Mouse (Mus musculus) kidney, embryonic 14.5 days (tissue): ENCODE measurements at regions not wholly inside any gene's neighbourhood (a gene's known extent, or its start where the extent isn't known, plus 50 kb on each side); places are given as distances from the start of the nearest gene placed in this dataset.
"Not testable (repeated sequence)": the region's sequence is repeated elsewhere in the genome, so short reads cannot be mapped to it uniquely, and the experiment has no call there.

Experiments
- ATAC-seq: fragments of 200-750 bp; cut with Nextera tagmentation; 2 replicates; pipeline ENCODE4 v1.8.0; 2017; ENCODE audit warnings: moderate number of reproducible peaks, mild to moderate bottlenecking, moderate TSS enrichment, moderate library complexity; ENCODE audit not compliant: low FRiP score, low TSS enrichment
- H3K27ac ChIP-seq: fragments of 300-500 bp; sonication (generic); 2 replicates; pipeline ENCODE4 v1.5.1; 2014; ENCODE audit warnings: low read depth, mild to moderate bottlenecking, low read length, moderate library complexity, mixed read lengths
- H3K27me3 ChIP-seq: fragments of 300-500 bp; sonication (generic); 2 replicates; pipeline ENCODE4 v1.6.1; 2014; ENCODE audit warnings: mild to moderate bottlenecking, low read length; ENCODE audit not compliant: control insufficient read depth, insufficient read depth
- H3K36me3 ChIP-seq: fragments of 300-500 bp; sonication (generic); 2 replicates; pipeline ENCODE4 v1.6.1; 2014; ENCODE audit warnings: low read length, mixed read lengths; ENCODE audit not compliant: control insufficient read depth, insufficient read depth
- H3K4me1 ChIP-seq: fragments of 300-500 bp; sonication (generic); 2 replicates; pipeline ENCODE4 v1.6.1; 2014; ENCODE audit warnings: low read length, mixed read lengths; ENCODE audit not compliant: control insufficient read depth, insufficient read depth
- H3K4me2 ChIP-seq: fragments of 300-500 bp; sonication (generic); replicated peaks from 2 replicates; pipeline ENCODE4 v1.6.1; 2014; ENCODE audit warnings: low read depth, mild to moderate bottlenecking, low read length
- H3K4me3 ChIP-seq: fragments of 300-500 bp; sonication (generic); 2 replicates; pipeline ENCODE4 v1.5.1; 2014; ENCODE audit warnings: mild to moderate bottlenecking, low read length
- H3K9ac ChIP-seq: fragments of 300-500 bp; sonication (generic); 2 replicates; pipeline ENCODE4 v1.6.1; 2014; ENCODE audit warnings: low read depth, mild to moderate bottlenecking, low read length, moderate library complexity
- H3K9me3 ChIP-seq: fragments of 300-500 bp; sonication (generic); 2 replicates; pipeline ENCODE4 v1.6.1; 2016; ENCODE audit warnings: low read length; ENCODE audit not compliant: control insufficient read depth
- WGBS: fragments of 180-500 bp; shearing (Covaris S2); extraction: QIAGEN DNeasy Blood & Tissue Kit; methylation state at CpG from one replicate; pipeline ENCODE4 v1.1.7; 2014; 5-methylcytosine and 5-hydroxymethylcytosine counted together

DNA sequence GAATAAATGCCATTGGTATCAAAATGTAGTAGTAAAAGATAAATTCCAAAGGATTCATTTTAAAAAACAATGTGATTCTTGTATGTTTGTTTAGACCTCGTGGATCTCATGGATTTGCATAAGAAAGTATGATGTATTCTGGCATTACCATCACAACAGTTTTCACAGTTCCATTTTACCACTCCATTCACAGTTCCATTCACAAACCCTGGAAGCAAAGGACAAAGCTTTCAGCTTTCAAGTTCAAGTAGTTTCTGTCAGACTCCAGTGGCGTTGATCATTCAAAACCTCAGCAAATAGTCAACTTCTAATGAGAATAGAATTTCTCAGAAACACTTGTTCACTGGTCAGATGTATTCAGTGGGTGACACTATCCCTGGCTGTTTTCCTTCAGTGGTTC is 1157.9 kb upstream of the Cntn5 start:
- no peak overlapping the region for H3K9ac ChIP-seq
- H3K9me3 ChIP-seq: no peaks in the 10 kb centered on the region
- H3K36me3 ChIP-seq: no peaks in the 10 kb centered on the region
- ATAC-seq: no peak
- no peaks in the 10 kb centered on the region for H3K27me3 ChIP-seq
- H3K4me1 ChIP-seq: no peaks in the 10 kb centered on the region
- no peak overlapping the region for H3K4me2 ChIP-seq
- H3K27ac ChIP-seq: no peak overlapping the region
- 70% methylated on average over 2 of the region's 2 CpGs for WGBS
- no peak overlapping the region for H3K4me3 ChIP-seq

- no peaks in the 10 kb centered on the region for H3K36me3 ChIP-seq
- no peak overlapping the region for H3K9ac ChIP-seq
- H3K27ac ChIP-seq: no peak overlapping the region
- no peaks in the 10 kb centered on the region for H3K9me3 ChIP-seq
- no peak for ATAC-seq
- 85% methylated on average over 1 of the region's 1 CpGs for WGBS
- no peak overlapping the region for H3K4me3 ChIP-seq
- H3K4me2 ChIP-seq: no peak overlapping the region
- H3K4me1 ChIP-seq: no peaks in the 10 kb centered on the region
- H3K27me3 ChIP-seq: no peaks in the 10 kb centered on the region
These were observed 1147.9 kb upstream of the Cntn5 start for GRCm38 (mm10) chr9:12052429-12052828.

DNA sequence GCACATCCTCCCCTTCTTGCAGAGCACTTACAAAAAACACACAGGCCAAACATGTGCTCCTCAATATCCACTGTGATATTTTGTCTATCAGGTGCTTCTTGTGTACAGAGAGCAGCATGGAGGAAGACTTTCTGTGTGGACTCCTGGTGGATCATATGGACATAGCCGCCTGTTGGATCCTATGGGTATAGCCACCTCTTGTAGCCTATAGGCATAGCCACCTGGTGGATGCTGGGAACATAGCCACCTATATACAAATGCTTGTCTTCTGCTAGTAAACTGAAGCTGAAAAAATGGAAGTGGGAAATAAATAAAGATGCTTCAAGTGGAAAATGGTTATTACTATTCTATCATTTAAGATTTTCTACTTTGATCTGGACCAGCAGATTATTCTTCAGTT is 1111.4 kb upstream of the Cntn5 start:
- H3K9ac ChIP-seq: no peak overlapping the region
- no peak for ATAC-seq
- no peaks in the 10 kb centered on the region for H3K36me3 ChIP-seq
- no peak overlapping the region for H3K4me2 ChIP-seq
- H3K9me3 ChIP-seq: no peaks in the 10 kb centered on the region
- no peaks in the 10 kb centered on the region for H3K4me1 ChIP-seq
- no peaks in the 10 kb centered on the region for H3K27me3 ChIP-seq
- 77% methylated on average over 1 of the region's 1 CpGs for WGBS
- H3K4me3 ChIP-seq: no peak overlapping the region
- no peak overlapping the region for H3K27ac ChIP-seq

DNA sequence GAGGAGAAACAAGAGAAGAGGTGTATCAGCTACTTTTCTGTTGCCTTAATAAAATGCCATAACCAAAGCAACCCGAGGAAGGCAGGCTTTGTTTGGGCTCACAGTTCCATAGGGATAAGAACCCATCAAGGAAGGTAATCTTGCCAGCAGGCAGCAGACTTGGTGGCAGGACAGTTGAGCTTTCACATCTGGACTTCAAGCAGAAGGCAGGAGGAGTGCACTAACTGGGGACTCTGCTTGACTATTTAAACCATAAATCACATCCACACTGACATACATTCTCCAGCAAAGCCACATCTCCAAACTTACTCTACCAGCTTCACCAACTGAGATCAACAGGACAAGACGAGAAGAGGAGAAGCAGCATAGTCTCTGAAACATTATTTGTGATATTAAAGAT is 1094.0 kb upstream of the Cntn5 start:
- no peak overlapping the region for H3K4me3 ChIP-seq
- H3K4me2 ChIP-seq: no peak overlapping the region
- H3K27ac ChIP-seq: no peak overlapping the region
- no peaks in the 10 kb centered on the region for H3K36me3 ChIP-seq
- H3K9me3 ChIP-seq: no peaks in the 10 kb centered on the region
- H3K27me3 ChIP-seq: no peaks in the 10 kb centered on the region
- WGBS: 35% methylated on average over 2 of the region's 2 CpGs
- no peak overlapping the region for H3K9ac ChIP-seq
- no peaks in the 10 kb centered on the region for H3K4me1 ChIP-seq
- peak; percentile 81 for ATAC-seq

- Histone ChIP-seq H3K4me1 (no peaks in the 10 kb centered on the region), H3K27ac (no peak overlapping the region), H3K4me3 (no peak overlapping the region), H3K4me2 (no peak overlapping the region), H3K9me3 (no peaks in the 10 kb centered on the region), H3K36me3 (no peaks in the 10 kb centered on the region), H3K27me3 (no peaks in the 10 kb centered on the region), H3K9ac (no peak overlapping the region)
- ATAC-seq: no peak
- WGBS: 51% methylated on average over 2 of the region's 2 CpGs
These were observed 1077.7 kb upstream of the Cntn5 start for GRCm38 (mm10) chr9:11982102-11982882.

DNA sequence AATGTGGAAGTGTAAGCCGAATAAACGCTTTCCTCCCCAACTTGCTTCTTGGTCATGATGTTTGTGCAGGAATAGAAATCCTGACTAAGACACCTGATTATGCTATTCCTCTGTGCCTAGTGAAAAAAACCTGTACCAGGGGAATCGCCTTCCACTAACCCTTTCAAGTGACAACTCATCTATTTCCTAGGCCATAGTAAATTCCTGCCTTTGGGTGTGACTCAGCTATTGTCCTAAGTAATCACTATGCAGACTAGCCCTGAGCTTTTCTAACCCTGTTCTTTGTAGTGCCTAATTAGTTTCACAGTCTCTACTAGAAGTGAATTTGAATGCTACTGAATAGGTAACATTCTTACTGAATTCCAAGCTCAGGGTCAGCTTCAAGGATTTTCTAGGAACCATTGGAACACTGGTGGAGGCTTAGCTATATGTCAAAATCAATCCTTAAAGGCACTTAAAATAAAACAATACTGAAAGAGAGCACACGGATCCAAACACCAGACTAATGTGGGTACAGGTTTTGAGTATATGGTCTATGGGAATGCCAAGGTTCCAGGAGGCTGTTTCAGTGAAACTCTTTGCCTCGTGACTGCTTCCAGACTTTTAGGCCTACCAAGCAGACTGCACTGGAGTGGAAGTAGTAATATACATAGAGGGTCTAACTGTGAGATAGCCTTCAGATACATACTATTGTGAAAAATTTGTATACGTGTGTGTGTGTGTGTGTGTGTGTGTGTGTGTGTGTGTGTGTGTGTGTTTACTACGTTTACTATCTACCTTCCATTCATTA is 1036.3 kb upstream of the Cntn5 start:
- H3K4me3 ChIP-seq, H3K36me3 ChIP-seq, H3K4me2 ChIP-seq, H3K27ac ChIP-seq, H3K9me3 ChIP-seq, H3K27me3 ChIP-seq, H3K4me1 ChIP-seq, ATAC-seq, H3K9ac ChIP-seq: not testable (repeated sequence)
- 58% methylated on average over 7 of the region's 7 CpGs for WGBS

- Histone ChIP-seq H3K9ac (no peak overlapping the region), H3K4me1 (no peaks in the 10 kb centered on the region), H3K4me2 (no peak overlapping the region), H3K4me3 (no peak overlapping the region), H3K27me3 (no peaks in the 10 kb centered on the region), H3K9me3 (no peaks in the 10 kb centered on the region), H3K36me3 (no peaks in the 10 kb centered on the region), H3K27ac (no peak overlapping the region)
- 61% methylated on average over 2 of the region's 2 CpGs for WGBS
- no peak for ATAC-seq
These were observed 1035.4 kb upstream of the Cntn5 start for GRCm38 (mm10) chr9:11939851-11940560.

- WGBS: 80% methylated on average over 4 of the region's 4 CpGs
- H3K4me1 ChIP-seq: no peaks in the 10 kb centered on the region
- no peak for ATAC-seq
- no peak overlapping the region for H3K27ac ChIP-seq
- 0 out of 2 replicates have a peak, but pooled peaks cover 7% of the 10 kb centered on the region for H3K9me3 ChIP-seq
- H3K36me3 ChIP-seq: no peaks in the 10 kb centered on the region
- no peaks in the 10 kb centered on the region for H3K27me3 ChIP-seq
- H3K4me3 ChIP-seq: no peak overlapping the region
- H3K9ac ChIP-seq: no peak overlapping the region
- no peak overlapping the region for H3K4me2 ChIP-seq
These were observed 1020.9 kb upstream of the Cntn5 start for GRCm38 (mm10) chr9:11925501-11925900.
